Mouse (Mus musculus) heart, adult 18-20 months (tissue): Measurements from ENCODE around the gene Mast1. TPM values are rescaled to one million over a fixed set of nuclear protein-coding genes. Genes with fewer than 3 reads are reported as not detected.

Experiments used
- DNase-seq, 2 experiments: peaks; one replicate each; pipeline ENCODE4 v3.0.0; 2021 to 2022; ENCODE audit warnings: mixed read lengths in 1 of 2
- total RNA-seq, 2 experiments: library from RNA; stranded (reverse); gene quantifications; 2 replicates each; pipeline ENCODE4 v1.2.3; 2021

Gene Mast1
- total RNA-seq, 2 experiments from 2014 or later = 0.10 TPM

DNA sequence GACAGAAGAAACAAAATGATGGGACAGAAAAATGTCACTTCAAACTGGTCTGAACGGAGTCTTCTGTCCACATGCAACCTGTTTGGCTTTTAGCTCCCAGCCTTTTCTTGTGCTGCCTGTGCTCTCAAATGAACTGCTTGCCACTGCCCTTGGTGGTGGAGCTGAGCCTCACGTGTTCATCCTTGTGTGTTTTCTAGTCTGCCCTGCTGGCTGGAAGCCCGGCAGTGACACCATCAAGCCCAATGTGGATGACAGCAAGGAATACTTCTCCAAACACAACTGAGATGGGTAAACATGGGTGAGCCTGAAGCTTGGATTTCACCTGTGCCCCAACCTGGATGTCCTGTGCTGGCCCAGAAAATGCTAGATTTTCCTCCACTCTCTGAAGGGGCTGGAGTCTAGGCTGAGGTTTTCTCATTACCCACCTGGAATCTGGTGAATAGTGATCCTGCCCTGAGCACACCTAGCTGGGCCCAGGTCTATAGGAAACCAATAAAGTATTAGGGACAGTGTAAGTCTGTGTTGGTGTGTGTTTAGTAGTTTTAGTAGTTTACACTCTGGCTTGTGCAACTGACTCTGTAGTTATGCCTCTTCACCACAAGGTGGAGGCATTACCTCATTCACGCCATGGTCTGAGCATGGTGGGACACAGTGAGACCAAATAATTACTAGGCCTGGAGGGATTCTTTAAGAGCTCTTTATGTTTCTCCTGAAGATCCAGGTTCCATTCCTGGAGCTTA is 36.8 kb upstream of the Mast1 start:
- peak; percentile 80 to 83 for DNase-seq

GRCm38 (mm10) chr8:84973079-84973478 is 35.9 kb upstream of the Mast1 start:
- no peak for DNase-seq

DNA sequence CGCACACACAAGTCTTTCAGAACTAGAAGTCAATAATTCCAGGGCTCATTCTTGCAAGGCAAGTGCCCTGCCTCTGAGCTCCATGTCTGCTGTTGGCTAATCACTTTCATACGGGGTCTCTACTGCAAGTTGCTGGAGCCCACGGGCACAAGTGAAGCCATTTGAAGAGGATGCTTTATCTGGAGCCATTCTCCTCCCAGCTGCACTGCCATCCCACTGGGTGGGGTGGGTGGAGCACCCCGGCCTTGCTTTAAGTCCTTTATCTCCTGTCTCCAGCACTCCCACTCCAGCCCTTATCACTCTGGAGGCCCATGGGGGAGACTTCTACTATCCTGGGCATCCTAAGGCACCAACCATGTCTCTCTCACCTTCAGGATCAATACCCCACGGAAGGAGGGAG is 33.8 kb upstream of the Mast1 start:
- DNase-seq = no peak

DNA sequence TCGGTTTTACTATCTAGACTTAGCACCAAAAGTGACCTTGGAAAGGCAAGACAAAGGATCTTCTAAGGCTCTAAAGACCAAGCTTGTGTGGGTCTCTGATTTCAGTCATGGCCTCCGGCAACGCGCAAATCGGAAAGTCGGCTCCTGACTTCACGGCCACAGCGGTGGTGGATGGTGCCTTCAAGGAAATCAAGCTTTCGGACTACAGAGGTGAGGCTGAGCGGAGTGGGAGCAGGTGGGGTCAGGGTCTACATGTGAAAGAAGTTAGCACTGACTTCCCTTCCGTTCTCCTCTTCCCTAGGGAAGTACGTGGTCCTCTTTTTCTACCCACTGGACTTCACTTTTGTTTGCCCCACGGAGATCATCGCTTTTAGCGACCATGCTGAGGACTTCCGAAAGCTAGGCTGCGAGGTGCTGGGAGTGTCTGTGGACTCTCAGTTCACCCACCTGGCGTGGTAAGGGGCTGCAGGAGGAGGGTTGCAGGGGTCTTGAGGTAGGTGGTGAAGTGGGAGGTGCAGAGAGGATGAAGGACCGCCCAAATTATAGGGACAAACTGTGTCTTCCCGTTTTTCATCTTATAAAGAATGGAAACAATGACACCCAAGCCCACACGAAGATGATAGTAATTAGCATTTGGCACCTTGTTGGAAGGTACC is 33.1 kb upstream of the Mast1 start:
- no peak for DNase-seq

GRCm38 (mm10) chr8:84969241-84970134 is 32.3 kb upstream of the Mast1 start, which contains the start of the genes Gm49661, Prdx2 and Rnaseh2a:
TSS of gene Gm49661 (minus strand) at chr8:84969433.
TSS of gene Prdx2 (plus strand) at chr8:84969587.
TSS of gene Rnaseh2a (minus strand) at chr8:84969767.
- peak; percentile 80 to 86 for DNase-seq

DNA sequence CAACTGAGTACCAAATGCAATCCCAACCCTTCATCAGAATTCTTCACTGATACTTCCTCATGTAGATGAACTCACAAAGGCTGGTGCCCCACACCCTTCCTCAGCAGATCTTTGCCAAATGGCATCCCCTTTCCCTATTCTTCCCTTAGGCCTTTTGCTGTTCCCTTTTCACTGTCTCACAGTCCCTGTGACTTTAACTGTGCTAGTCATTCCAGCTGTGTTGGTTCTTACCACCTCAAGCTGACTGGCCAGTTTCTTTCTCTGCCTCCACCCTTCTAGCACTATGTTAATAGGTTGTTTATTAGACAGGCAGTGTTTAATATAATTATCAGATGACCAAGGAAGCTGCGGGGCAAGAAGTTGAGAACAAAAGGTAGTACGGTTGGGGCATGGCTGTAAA is 31.5 kb upstream of the Mast1 start:
- peak; percentile 23 to 46 for DNase-seq

GRCm38 (mm10) chr8:84967532-84968304 is 30.6 kb upstream of the Mast1 start:
- DNase-seq = peak in 1 of 2 experiments; percentile 12

DNA sequence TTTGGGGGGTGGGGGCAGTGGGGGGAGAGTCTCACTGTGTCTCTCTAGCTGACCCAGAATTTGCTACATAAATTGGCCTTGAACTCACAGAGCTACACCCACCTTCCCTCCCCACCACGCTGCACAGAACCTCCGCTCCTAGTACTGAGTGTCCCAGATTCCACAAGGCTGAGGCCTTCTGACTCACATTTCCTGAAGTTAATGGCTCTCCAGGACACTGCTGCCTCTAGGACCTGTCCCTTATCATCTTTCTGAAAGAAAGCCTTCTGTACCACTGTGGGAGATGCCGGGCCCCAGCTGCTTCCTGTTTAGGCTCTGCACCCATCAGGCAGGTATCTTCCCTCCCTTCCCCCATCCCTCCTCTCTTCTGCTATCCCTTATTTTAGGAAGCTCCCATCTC is 29.4 kb upstream of the Mast1 start:
- peak in 1 of 2 experiments; percentile 18 for DNase-seq

DNA sequence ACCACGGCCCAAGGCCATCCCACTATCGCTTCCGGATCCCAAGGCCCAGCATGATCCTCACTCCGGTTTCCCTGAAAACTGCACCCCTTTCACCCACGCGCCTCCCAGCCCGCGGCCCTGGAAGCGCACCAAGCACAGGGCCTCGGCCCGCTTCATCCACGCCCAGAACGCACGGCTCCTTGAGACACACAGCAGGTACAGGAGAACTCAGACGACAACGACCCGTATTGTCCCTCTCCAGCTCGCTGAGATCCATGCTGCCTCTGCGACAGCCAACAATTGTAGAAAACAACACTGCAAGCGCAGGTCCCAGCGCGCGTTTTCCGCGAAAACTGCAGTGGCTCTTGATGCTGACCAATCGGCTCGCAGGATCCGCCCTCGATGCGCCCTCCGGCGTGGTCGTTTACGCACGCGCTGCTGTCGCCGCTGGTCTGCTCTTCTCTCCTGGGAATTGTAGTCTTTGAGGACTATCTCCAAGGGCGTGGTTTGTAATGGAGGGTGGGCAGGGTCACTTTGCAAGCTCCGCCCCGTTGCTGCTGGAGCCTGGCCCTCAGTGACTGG is 28.7 kb upstream of the Mast1 start:
- peak; percentile 94 to 97 for DNase-seq

DNA sequence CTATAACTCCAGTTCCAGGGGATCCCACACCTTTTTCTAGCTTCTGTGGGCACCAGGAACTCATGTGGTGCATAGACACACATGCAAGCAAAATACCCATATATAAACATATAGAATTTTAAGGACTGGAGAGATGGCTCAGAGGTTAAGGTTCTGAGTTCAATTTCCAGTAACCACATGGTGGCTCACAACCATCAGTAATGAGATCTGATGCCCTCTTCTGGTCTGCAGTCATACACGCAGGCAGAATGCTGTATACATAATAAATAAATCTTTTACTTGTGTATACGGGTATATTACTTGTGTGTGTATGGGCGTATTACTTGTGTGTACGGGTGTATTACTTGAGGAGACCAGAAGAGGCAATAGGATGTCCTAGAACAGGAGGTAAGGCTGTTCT is 26.8 kb upstream of the Mast1 start:
- DNase-seq = no peak

- DNase-seq = peak; percentile 45 to 66
Measured at GRCm38 (mm10) chr8:84959811-84960210, 22.7 kb upstream of the Mast1 start.

- peak; percentile 41 to 82 for DNase-seq
Measured at GRCm38 (mm10) chr8:84956768-84957167, 19.6 kb upstream of the Mast1 start.

- DNase-seq = peak; percentile 62 to 64
Measured at GRCm38 (mm10) chr8:84952612-84953255, 15.6 kb upstream of the Mast1 start.

- DNase-seq = no peak
Measured at GRCm38 (mm10) chr8:84949753-84950152, 12.6 kb upstream of the Mast1 start.

- DNase-seq = peak in 1 of 2 experiments; percentile 73
Measured at GRCm38 (mm10) chr8:84947241-84947545, 10.0 kb upstream of the Mast1 start.

- DNase-seq = no peak
Measured at GRCm38 (mm10) chr8:84946528-84947240, 9.5 kb upstream of the Mast1 start, which contains the start of gene Rtbdn. TSS of gene Rtbdn (plus strand) at chr8:84946991.

GRCm38 (mm10) chr8:84945633-84946527 is 8.7 kb upstream of the Mast1 start:
- no peak for DNase-seq

DNA sequence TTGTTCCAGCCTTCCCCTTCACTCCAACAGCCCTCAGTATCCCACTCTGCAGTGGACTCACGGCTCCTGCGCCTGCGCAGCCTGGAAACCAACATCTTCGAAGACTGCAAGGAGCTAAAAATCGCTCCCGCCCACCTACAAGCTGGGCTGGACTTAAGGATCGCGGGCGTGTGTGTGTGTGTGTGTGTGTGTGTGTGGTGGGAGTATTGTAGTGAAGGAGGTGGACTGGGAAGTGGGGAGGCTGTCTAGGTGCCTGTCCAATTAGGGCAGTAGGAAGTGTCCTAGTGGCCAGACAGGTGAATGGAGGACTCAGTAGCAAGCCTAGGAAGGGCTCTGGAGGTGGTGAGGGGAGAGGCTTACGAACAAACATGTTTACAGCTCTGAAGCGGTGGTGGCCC is 8.1 kb upstream of the Mast1 start:
- DNase-seq = no peak

DNA sequence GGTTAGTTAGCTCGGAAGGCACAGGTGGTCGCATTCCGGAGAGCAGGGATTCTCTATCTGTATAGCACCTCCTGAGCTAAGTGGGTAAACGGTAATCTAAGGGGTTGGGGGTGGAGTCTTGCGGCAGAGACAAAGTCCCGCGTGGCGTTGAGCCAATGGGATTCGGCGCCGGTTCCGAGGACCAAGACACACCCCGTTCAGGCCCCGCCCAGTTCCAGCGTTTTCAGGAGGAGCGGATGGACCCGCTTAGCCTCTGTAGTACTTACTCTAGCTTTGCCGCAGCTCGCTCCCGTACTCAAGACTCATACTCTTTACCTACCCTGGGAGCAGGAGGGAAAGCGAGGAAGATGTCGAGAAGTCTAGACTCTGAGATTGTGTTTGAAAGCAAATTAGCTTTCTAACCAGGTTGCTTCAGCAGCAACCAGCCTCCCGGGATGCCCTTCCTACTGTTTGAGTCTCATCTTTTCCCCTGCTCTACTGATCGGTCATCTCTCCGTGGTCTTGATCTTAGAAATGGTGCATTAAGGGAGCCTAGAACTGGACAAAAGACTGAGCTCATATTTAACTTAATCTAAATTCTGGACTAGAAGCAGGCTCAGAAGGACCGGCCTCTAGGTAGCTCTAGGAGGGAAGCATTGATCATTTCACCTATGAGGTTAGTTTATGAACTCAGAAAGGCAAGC is 7.5 kb upstream of the Mast1 start:
- DNase-seq = peak; percentile 38
